Mouse (Mus musculus) embryonic facial prominence, embryonic 11.5 days (tissue): ENCODE data around the gene Atf6. TPM values are rescaled to one million over a fixed set of nuclear protein-coding genes. Genes with fewer than 3 reads are reported as not detected.

Experiments used
- ATAC-seq: fragments of 200-750 bp; cut with Nextera tagmentation; replicated peaks from 2 replicates; pipeline ENCODE4 v1.8.0; 2017; ENCODE audit warnings: low read depth; ENCODE audit not compliant: insufficient number of reproducible peaks, low FRiP score, low TSS enrichment
- DNase-seq: peaks from one replicate; pipeline ENCODE4 v3.0.0-alpha.2; 2015; ENCODE audit warnings: low spot score
- H3K27ac ChIP-seq: fragments of 300-500 bp; sonication (generic); replicated peaks from 2 replicates; pipeline ENCODE4 v1.5.1; 2014; ENCODE audit warnings: mild to moderate bottlenecking, low read depth, low read length, control low read depth
- H3K27me3 ChIP-seq: fragments of 300-500 bp; sonication (generic); 2 replicates; pipeline ENCODE4 v1.6.1; 2014; ENCODE audit warnings: mild to moderate bottlenecking, low read length, moderate library complexity, mixed read lengths; ENCODE audit not compliant: control insufficient read depth, insufficient read depth
- H3K36me3 ChIP-seq: fragments of 300-500 bp; sonication (generic); replicated peaks from 2 replicates; pipeline ENCODE4 v1.6.1; 2014; ENCODE audit warnings: low read depth, mild to moderate bottlenecking, low read length, moderate library complexity, mixed read lengths; ENCODE audit not compliant: control insufficient read depth, insufficient read depth
- H3K4me1 ChIP-seq: fragments of 300-500 bp; sonication (generic); 2 replicates; pipeline ENCODE4 v1.6.1; 2014; ENCODE audit warnings: low read length, mixed read lengths; ENCODE audit not compliant: control insufficient read depth, insufficient read depth
- H3K4me2 ChIP-seq: fragments of 300-500 bp; sonication (generic); 2 replicates; pipeline ENCODE4 v1.6.1; 2014; ENCODE audit warnings: low read depth, mild to moderate bottlenecking, control low read depth, low read length, moderate library complexity
- H3K4me3 ChIP-seq: fragments of 300-500 bp; sonication (generic); 2 replicates; pipeline ENCODE4 v1.5.1; 2014; ENCODE audit warnings: low read depth, low read length, control low read depth
- H3K9ac ChIP-seq: fragments of 300-500 bp; sonication (generic); replicated peaks from 2 replicates; pipeline ENCODE4 v1.6.1; 2014; ENCODE audit warnings: mild to moderate bottlenecking, control low read depth, low read length
- H3K9me3 ChIP-seq: fragments of 300-500 bp; sonication (generic); replicated peaks from 2 replicates; pipeline ENCODE4 v1.6.1; 2016; ENCODE audit warnings: mild to moderate bottlenecking, low read length, inconsistent platforms, mixed read lengths; ENCODE audit not compliant: control insufficient read depth
- WGBS: fragments of 180-500 bp; shearing (Covaris S2); extraction: QIAGEN DNeasy Blood & Tissue Kit; methylation state at CpG from one replicate; pipeline ENCODE4 v1.1.7; 2014; 5-methylcytosine and 5-hydroxymethylcytosine counted together
- polyA plus RNA-seq: library from polyadenylated mRNA; unstranded; fragments of >200 nt; fragmentation: Nextera tagmentation; extraction: Ambion mirVana; gene quantifications from 2 replicates; pipeline ENCODE4 v1.2.1, GENCODE M21; 2014

Atf6 gene
- polyA plus RNA-seq, 1 experiment from 2014 or later = 8.4 TPM

GRCm38 (mm10) chr1:170903485-170903884 is 35.9 kb upstream of the Atf6 start:
- DNase-seq (no peak), ATAC-seq (no peak)
- WGBS = 72% methylated on average over 5 of the region's 5 CpGs
- Histone ChIP-seq H3K9me3 (no peaks in the 10 kb centered on the region), H3K4me1 (no peaks in the 10 kb centered on the region; the same call in 1 of the 2 replicates), H3K4me3 (no peak overlapping the region), H3K4me2 (no peak overlapping the region), H3K27me3 (peaks cover 20% of the 10 kb centered on the region), H3K27ac (no peak overlapping the region), H3K9ac (no peak overlapping the region), H3K36me3 (no peaks in the 10 kb centered on the region)

GRCm38 (mm10) chr1:170901536-170902238 is 34.1 kb upstream of the Atf6 start:
- Histone ChIP-seq H3K4me2 (no peak overlapping the region), H3K4me3 (no peak overlapping the region), H3K9me3 (no peaks in the 10 kb centered on the region), H3K9ac (no peak overlapping the region), H3K27ac (no peak overlapping the region), H3K36me3 (no peaks in the 10 kb centered on the region), H3K27me3 (0 out of 2 replicates have a peak, but pooled peaks cover 3% of the 10 kb centered on the region), H3K4me1 (no peaks in the 10 kb centered on the region)
- DNase-seq (peak; percentile 91), ATAC-seq (no peak)
- 28% methylated on average over 10 of the region's 10 CpGs for WGBS

- 35% methylated on average over 10 of the region's 10 CpGs for WGBS
- peak; percentile 83 for DNase-seq
- Histone ChIP-seq H3K36me3 (no peaks in the 10 kb centered on the region), H3K4me1 (no peaks in the 10 kb centered on the region), H3K4me3 (no peak overlapping the region), H3K4me2 (no peak overlapping the region), H3K9me3 (no peaks in the 10 kb centered on the region), H3K27me3 (no peaks in the 10 kb centered on the region), H3K9ac (no peak overlapping the region), H3K27ac (no peak overlapping the region)
- ATAC-seq = no peak
These were observed 33.4 kb upstream of the Atf6 start for GRCm38 (mm10) chr1:170900799-170901467.

- no peaks in the 10 kb centered on the region for H3K4me1 ChIP-seq
- no peaks in the 10 kb centered on the region for H3K36me3 ChIP-seq
- H3K4me2 ChIP-seq = no peak overlapping the region
- no peak overlapping the region for H3K27ac ChIP-seq
- DNase-seq = no peak
- no peak overlapping the region for H3K9ac ChIP-seq
- H3K4me3 ChIP-seq = no peak overlapping the region
- H3K9me3 ChIP-seq = no peaks in the 10 kb centered on the region
- WGBS = 80% methylated on average over 16 of the region's 16 CpGs
- H3K27me3 ChIP-seq = no peaks in the 10 kb centered on the region
- no peak for ATAC-seq
These were observed 31.0 kb upstream of the Atf6 start for GRCm38 (mm10) chr1:170898413-170899075.

GRCm38 (mm10) chr1:170896651-170897281 is 29.2 kb upstream of the Atf6 start:
- Histone ChIP-seq H3K4me3 (no peak overlapping the region), H3K27me3 (no peaks in the 10 kb centered on the region), H3K9ac (no peak overlapping the region), H3K4me2 (no peak overlapping the region), H3K4me1 (no peaks in the 10 kb centered on the region), H3K36me3 (no peaks in the 10 kb centered on the region), H3K27ac (no peak overlapping the region), H3K9me3 (no peaks in the 10 kb centered on the region)
- no peak for ATAC-seq
- DNase-seq = no peak
- WGBS = 89% methylated on average over 5 of the region's 5 CpGs

GRCm38 (mm10) chr1:170894603-170895602 is 27.3 kb upstream of the Atf6 start:
- Histone ChIP-seq H3K36me3 (no peaks in the 10 kb centered on the region), H3K4me1 (no peaks in the 10 kb centered on the region), H3K27ac (no peak overlapping the region), H3K4me3 (no peak overlapping the region), H3K4me2 (no peak overlapping the region), H3K9me3 (no peaks in the 10 kb centered on the region), H3K27me3 (no peaks in the 10 kb centered on the region), H3K9ac (no peak overlapping the region)
- DNase-seq = peak; percentile 80
- ATAC-seq = no peak
- 65% methylated on average over 9 of the region's 9 CpGs for WGBS

GRCm38 (mm10) chr1:170892279-170892678 is 24.7 kb upstream of the Atf6 start:
- Histone ChIP-seq H3K27ac (no peak overlapping the region), H3K27me3 (no peaks in the 10 kb centered on the region), H3K9ac (no peak overlapping the region), H3K4me3 (no peak overlapping the region), H3K4me1 (no peaks in the 10 kb centered on the region), H3K9me3 (no peaks in the 10 kb centered on the region), H3K4me2 (no peak overlapping the region), H3K36me3 (no peaks in the 10 kb centered on the region)
- WGBS = 45% methylated on average over 1 of the region's 1 CpGs
- no peak for DNase-seq
- ATAC-seq = no peak
